Mouse (Mus musculus) intestine, embryonic 16.5 days (tissue): Measurements from ENCODE around the gene Tyk2. TPM values are rescaled to one million over a fixed set of nuclear protein-coding genes. Genes with fewer than 3 reads are reported as not detected.

Experiments
- ATAC-seq: fragments of 200-750 bp; cut with Nextera tagmentation; 2 replicates; pipeline ENCODE4 v1.8.0; 2017; ENCODE audit warnings: moderate TSS enrichment, moderate library complexity
- H3K27ac ChIP-seq: fragments of 300-500 bp; sonication (generic); 2 replicates; pipeline ENCODE4 v1.5.1; 2014; ENCODE audit warnings: mild to moderate bottlenecking, low read length
- H3K27me3 ChIP-seq: fragments of 300-500 bp; sonication (generic); replicated peaks from 2 replicates; pipeline ENCODE4 v1.6.1; 2014; ENCODE audit warnings: low read length, control low read depth, mixed read lengths; ENCODE audit not compliant: control insufficient read depth, insufficient read depth
- H3K36me3 ChIP-seq: fragments of 300-500 bp; sonication (generic); 2 replicates; pipeline ENCODE4 v1.6.1; 2014; ENCODE audit warnings: low read length, control low read depth; ENCODE audit not compliant: control insufficient read depth, insufficient read depth
- H3K4me1 ChIP-seq: fragments of 300-500 bp; sonication (generic); 2 replicates; pipeline ENCODE4 v1.6.1; 2014; ENCODE audit warnings: low read length, control low read depth, mixed read lengths; ENCODE audit not compliant: control insufficient read depth, insufficient read depth
- H3K4me2 ChIP-seq: fragments of 300-500 bp; sonication (generic); 2 replicates; pipeline ENCODE4 v1.6.1; 2014; ENCODE audit warnings: low read depth, low read length, control low read depth
- H3K4me3 ChIP-seq: fragments of 300-500 bp; sonication (generic); 2 replicates; pipeline ENCODE4 v1.5.1; 2014; ENCODE audit warnings: mild to moderate bottlenecking, low read length
- H3K9ac ChIP-seq: fragments of 300-500 bp; sonication (generic); 2 replicates; pipeline ENCODE4 v1.6.1; 2014; ENCODE audit warnings: low read depth, low read length
- H3K9me3 ChIP-seq: fragments of 300-500 bp; sonication (generic); 2 replicates; pipeline ENCODE4 v1.6.1; 2016; ENCODE audit warnings: low read length, control low read depth; ENCODE audit not compliant: control insufficient read depth
- WGBS: fragments of 180-500 bp; shearing (Covaris S2); extraction: QIAGEN DNeasy Blood & Tissue Kit; methylation state at CpG from one replicate; pipeline ENCODE4 v1.1.7; 2014; 5-methylcytosine and 5-hydroxymethylcytosine counted together
- polyA plus RNA-seq: library from polyadenylated mRNA; unstranded; fragments of >200 nt; fragmentation: Nextera tagmentation; extraction: Ambion mirVana; gene quantifications from 2 replicates; pipeline ENCODE4 v1.2.1, GENCODE M21; 2015

Tyk2 gene
- polyA plus RNA-seq, 1 experiment from 2014 or later, result 17.0 TPM

- no peak overlapping the region for H3K27ac ChIP-seq
- H3K9ac ChIP-seq, result no peak overlapping the region
- no peaks in the 10 kb centered on the region for H3K9me3 ChIP-seq
- peaks cover 4% of the 10 kb centered on the region; the same call in 1 of the 2 replicates for H3K4me1 ChIP-seq
- H3K27me3 ChIP-seq, result no peaks in the 10 kb centered on the region
- H3K4me2 ChIP-seq, result no peak overlapping the region
- H3K36me3 ChIP-seq, result no peaks in the 10 kb centered on the region
- WGBS, result 81% methylated on average over 6 of the region's 6 CpGs
- ATAC-seq, result no peak
- no peak overlapping the region for H3K4me3 ChIP-seq
These were observed 26.2 kb downstream of the Tyk2 start for GRCm38 (mm10) chr9:21104814-21105213.

GRCm38 (mm10) chr9:21102076-21102475 is 29.0 kb downstream of the Tyk2 start:
- no peak overlapping the region for H3K4me3 ChIP-seq
- H3K4me2 ChIP-seq, result no peak overlapping the region
- no peak for ATAC-seq
- 93% methylated on average over 2 of the region's 2 CpGs for WGBS
- H3K27ac ChIP-seq, result no peak overlapping the region
- no peaks in the 10 kb centered on the region for H3K27me3 ChIP-seq
- no peak overlapping the region for H3K9ac ChIP-seq
- H3K36me3 ChIP-seq, result no peaks in the 10 kb centered on the region
- H3K4me1 ChIP-seq, result peaks cover 4% of the 10 kb centered on the region; the same call in 1 of the 2 replicates
- H3K9me3 ChIP-seq, result no peaks in the 10 kb centered on the region

DNA sequence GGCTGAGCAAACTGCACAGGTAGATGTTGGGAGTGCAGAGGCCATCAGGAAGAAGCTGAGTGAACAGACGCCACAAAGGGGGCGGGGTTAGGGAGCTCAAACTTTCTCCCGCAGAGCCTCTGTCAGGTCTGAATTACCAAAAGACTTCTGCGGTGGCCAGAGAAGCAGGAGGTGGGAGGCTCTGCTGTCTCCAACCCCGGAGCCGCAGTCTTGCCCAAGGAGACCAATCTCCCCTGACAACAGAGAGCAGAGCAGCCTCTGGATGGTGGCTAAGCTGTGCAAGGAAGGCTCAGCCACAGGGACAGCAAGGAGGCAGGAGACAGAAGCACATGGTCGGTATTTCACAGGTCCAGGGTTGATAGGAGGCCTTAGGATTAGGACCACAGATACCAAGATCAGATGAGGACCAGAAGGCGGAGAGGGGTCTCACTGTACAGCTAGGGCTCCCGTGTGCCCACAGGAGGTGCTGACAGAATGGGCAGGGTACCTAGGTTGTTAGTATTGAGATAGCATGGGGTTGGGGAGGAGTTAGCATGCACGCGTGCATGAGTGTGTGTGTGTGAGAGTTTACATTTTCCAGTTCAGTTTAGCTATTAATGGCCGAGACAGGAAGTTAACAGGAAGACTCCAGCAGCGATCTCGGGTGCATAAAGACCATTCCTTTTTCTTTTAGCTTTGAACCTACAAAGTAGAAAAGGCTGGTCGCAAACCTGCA is 30.4 kb downstream of the Tyk2 start:
- 0 out of 2 replicates have a peak, but pooled peaks have one; percentile 32 for ATAC-seq

GRCm38 (mm10) chr9:21097793-21098192 is 33.2 kb downstream of the Tyk2 start:
- Histone ChIP-seq H3K9ac (no peak overlapping the region), H3K4me2 (no peak overlapping the region), H3K36me3 (no peaks in the 10 kb centered on the region), H3K27ac (no peak overlapping the region), H3K9me3 (no peaks in the 10 kb centered on the region), H3K4me1 (peaks cover 4% of the 10 kb centered on the region; the same call in 1 of the 2 replicates), H3K4me3 (no peak overlapping the region), H3K27me3 (no peaks in the 10 kb centered on the region)
- ATAC-seq, result peak; percentile 71
- WGBS, result 51% methylated on average over 8 of the region's 8 CpGs

More for the DNA sequence above, 30.4 kb downstream of the Tyk2 start:
- H3K27me3 ChIP-seq, result no peaks in the 10 kb centered on the region
- H3K36me3 ChIP-seq, result no peaks in the 10 kb centered on the region
- WGBS, result 40% methylated on average over 15 of the region's 15 CpGs
- H3K4me3 ChIP-seq, result no peak overlapping the region
- peaks cover 4% of the 10 kb centered on the region; the same call in 1 of the 2 replicates for H3K4me1 ChIP-seq
- no peak overlapping the region; the same call in 1 of the 2 replicates for H3K9ac ChIP-seq
- no peak overlapping the region for H3K4me2 ChIP-seq
- no peaks in the 10 kb centered on the region for H3K9me3 ChIP-seq
- no peak overlapping the region for H3K27ac ChIP-seq

DNA sequence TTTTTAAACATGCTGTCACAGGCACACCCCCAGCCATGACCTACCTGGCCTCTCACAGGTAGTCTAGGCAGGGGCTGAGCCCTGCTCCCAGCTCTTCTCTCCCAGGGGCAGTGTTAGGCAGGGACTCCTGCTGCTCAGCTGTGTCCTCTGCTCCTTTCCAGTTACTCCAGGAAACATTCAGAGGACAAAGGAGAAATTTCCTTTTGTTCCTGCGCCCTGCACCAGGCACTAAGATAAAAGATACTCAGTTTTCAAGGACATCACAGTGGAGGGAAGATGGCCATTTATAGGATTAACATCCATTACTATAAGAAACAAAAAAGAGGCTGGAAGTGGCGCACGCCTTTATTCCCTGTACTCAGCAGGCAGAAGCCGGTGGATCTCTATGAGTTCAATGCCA is 35.1 kb downstream of the Tyk2 start:
- Histone ChIP-seq H3K36me3 (no peaks in the 10 kb centered on the region), H3K9ac (no peak overlapping the region), H3K27me3 (no peaks in the 10 kb centered on the region), H3K4me1 (peaks cover 4% of the 10 kb centered on the region; the same call in 1 of the 2 replicates), H3K9me3 (no peaks in the 10 kb centered on the region), H3K27ac (no peak overlapping the region), H3K4me3 (no peak overlapping the region), H3K4me2 (no peak overlapping the region)
- ATAC-seq, result no peak
- WGBS, result 88% methylated on average over 4 of the region's 4 CpGs

DNA sequence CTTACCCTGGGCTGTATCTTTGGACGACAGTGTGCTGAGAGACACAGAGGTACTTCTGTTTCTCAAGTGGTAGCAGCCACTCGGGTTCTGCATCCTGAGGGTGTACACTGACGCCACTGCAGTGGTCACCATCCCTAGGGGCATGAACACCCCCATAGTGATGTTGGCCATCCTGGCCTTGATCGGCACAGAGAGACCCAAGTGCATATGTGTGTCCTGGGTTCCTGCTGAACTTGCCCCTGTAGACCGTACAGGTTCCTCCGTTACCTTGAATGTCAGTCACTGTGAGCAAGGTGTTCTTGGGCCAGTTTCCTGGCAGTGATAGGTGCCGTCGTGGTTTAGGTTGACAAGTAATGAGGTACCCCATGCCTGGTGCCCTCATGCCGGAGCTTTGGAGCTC is 37.6 kb downstream of the Tyk2 start:
- no peak overlapping the region for H3K4me3 ChIP-seq
- H3K4me2 ChIP-seq, result no peak overlapping the region
- H3K27ac ChIP-seq, result no peak overlapping the region
- peaks cover 20% of the 10 kb centered on the region for H3K4me1 ChIP-seq
- H3K27me3 ChIP-seq, result no peaks in the 10 kb centered on the region
- H3K9me3 ChIP-seq, result no peaks in the 10 kb centered on the region
- ATAC-seq, result no peak
- peaks cover 11% of the 10 kb centered on the region; the same call in 1 of the 2 replicates for H3K36me3 ChIP-seq
- WGBS, result 97% methylated on average over 9 of the region's 9 CpGs
- no peak overlapping the region for H3K9ac ChIP-seq

DNA sequence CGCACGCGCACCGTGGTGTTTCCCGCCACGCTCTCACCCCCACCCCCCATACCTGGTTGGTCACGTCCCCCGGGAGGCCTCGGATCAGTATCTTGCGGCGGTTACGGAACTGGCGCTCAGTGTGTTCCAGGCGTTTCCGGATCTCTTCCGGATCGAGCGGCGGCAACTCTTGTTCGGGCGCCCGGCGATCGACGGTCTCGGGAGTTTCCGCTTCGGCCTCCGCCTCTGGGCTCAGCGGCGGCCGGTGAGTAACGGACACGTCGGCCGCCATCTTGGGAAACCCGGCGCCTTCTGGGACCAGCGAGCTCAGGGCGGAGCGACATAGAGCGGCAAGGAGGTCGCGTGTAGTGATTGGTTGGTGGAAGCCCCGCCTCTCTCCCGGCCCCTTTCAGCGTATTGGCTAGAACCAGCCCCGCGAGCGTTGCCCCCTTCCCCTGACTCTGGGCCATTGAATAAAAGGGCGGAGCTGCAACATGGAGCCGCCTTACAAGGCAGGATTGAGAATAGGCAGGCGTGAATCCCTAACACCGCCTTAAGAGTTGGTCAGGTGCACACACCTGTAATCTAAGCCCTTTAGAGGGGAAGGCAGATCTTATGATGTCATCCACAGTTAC is 39.2 kb downstream of the Tyk2 start, which contains the start of the genes Gm38431 and Raver1:
Gene Gm38431 (minus strand): TSS at position 291 of the 614 bp plus-strand sequence.
Gene Raver1 (minus strand): TSS at position 302 of the 614 bp plus-strand sequence.
- ATAC-seq, result peak; percentile 99
- Histone ChIP-seq H3K9ac (peak within 1 kb of the TSS; percentile 88), H3K27me3 (no peaks in the 10 kb centered on the region)

GRCm38 (mm10) chr9:21090972-21091706 is 39.9 kb downstream of the Tyk2 start:
- H3K4me3 ChIP-seq, result peak overlapping the region; percentile 74
- H3K9ac ChIP-seq, result peak overlapping the region; percentile 88
- peak; percentile 57 for ATAC-seq
- peaks cover 24% of the 10 kb centered on the region for H3K36me3 ChIP-seq
- WGBS, result 3% methylated on average over 24 of the region's 24 CpGs
- H3K27me3 ChIP-seq, result no peaks in the 10 kb centered on the region
- H3K4me1 ChIP-seq, result peaks cover 23% of the 10 kb centered on the region
- H3K27ac ChIP-seq, result peak overlapping the region; percentile 91
- no peaks in the 10 kb centered on the region for H3K9me3 ChIP-seq
- peak overlapping the region; percentile 78 for H3K4me2 ChIP-seq

More for the DNA sequence above, 39.2 kb downstream of the Tyk2 start, which contains the start of the genes Gm38431 and Raver1:
- Histone ChIP-seq H3K27ac (peak within 1 kb of the TSS; percentile 91), H3K4me3 (peak within 1 kb of the TSS; percentile 74), H3K9me3 (no peaks in the 10 kb centered on the region), H3K36me3 (peaks cover 19% of the 10 kb centered on the region; the same call in 1 of the 2 replicates), H3K4me2 (peak within 1 kb of the TSS; percentile 78), H3K4me1 (peaks cover 20% of the 10 kb centered on the region)
- WGBS, result under 1% methylated on average over 54 of the region's 54 CpGs

DNA sequence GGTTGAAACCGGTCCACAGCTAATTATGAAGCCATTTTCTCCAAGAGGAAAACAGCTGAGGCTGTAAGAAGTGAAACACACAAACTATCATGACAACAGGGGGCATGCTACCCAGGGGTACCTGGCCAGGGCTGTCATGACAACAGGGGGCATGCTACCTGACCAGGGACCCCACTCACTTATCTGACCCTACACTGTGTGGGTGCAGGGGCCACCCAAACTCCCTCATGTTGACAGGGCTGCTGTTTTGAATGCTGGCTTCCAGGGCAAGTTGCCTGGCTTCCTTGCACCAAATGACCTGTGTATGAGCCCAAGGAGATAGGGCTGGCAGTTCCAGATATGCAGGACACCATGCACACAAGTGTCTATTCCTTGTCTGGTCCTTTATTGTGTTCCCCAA is 40.5 kb downstream of the Tyk2 start:
- H3K9me3 ChIP-seq, result no peaks in the 10 kb centered on the region
- H3K27ac ChIP-seq, result peak overlapping the region; percentile 91
- no peaks in the 10 kb centered on the region for H3K27me3 ChIP-seq
- H3K4me3 ChIP-seq, result peak overlapping the region; percentile 74
- ATAC-seq, result no peak
- peaks cover 30% of the 10 kb centered on the region for H3K36me3 ChIP-seq
- 92% methylated on average over 1 of the region's 1 CpGs for WGBS
- H3K4me2 ChIP-seq, result peak overlapping the region; percentile 78
- H3K4me1 ChIP-seq, result peaks cover 24% of the 10 kb centered on the region
- H3K9ac ChIP-seq, result peak overlapping the region; percentile 88
